Mouse (Mus musculus) ZHBTc4 (cell line): ENCODE measurements around the gene Myof.

Experiments used
- DNase-seq: peaks from one replicate; pipeline ENCODE4 v3.0.0-alpha.2; 2011; ENCODE audit warnings: low read depth, low spot score

Gene Myof

DNA sequence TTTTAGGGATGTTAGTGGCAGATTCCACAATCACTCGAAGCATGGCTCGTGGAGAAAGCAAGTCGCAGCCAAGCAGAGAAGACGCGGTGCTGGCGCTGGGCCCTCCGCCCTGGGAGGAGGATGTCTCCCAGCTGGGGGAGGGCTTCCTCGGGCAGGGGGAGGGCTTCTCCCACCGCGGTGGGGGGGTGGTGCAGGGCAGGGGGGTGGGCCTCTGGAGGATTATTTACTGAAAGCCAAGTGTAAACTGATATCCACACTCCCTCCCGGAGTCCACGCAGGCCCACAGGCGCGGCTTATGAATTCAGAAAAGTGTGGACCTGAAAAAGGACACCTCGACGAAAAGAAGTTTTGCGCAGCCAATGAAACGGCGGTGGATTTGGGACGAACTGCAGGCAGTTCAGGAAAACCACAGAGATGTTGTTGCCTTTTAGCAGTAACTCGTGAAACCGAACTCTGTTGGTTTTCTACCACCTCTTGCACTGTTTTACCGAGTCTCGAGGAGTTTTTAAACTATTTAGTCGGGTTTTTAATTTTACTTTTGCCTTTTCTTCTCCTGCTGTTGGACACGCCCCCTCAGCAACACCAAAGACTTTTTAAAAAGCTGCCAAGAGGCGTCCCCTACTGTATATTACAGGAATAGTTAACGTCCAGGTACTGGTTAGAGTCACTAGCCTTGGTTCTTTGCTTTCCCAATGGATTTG is at the start of gene Myof:
TSS of gene Myof (minus strand) at position 297 of the 701 bp plus-strand sequence.
- peak; percentile 65 for DNase-seq

DNA sequence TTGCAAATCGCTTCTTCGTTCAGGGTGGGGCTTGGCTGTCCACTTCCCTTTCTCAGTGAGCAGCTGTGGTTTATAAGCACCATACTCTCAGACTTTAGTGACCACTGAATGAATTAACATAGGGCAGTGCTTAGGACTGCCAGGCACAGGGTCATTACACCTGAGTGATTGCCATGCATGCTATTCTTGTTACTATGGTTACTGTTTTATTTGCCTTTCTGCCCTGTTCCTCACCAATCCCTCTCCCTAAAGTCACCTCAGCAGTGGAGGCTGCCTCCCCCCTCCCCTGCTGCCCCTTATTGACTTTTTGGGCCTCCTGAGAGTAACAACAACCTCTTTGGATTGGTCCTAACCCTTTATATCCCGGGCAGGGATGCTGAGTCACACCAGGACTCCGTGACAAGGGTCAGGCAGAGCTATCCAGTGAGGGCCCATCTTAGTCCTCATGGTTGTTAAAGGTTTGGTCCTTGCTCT is 48.2 kb upstream of the Myof start:
- DNase-seq = no peak

DNA sequence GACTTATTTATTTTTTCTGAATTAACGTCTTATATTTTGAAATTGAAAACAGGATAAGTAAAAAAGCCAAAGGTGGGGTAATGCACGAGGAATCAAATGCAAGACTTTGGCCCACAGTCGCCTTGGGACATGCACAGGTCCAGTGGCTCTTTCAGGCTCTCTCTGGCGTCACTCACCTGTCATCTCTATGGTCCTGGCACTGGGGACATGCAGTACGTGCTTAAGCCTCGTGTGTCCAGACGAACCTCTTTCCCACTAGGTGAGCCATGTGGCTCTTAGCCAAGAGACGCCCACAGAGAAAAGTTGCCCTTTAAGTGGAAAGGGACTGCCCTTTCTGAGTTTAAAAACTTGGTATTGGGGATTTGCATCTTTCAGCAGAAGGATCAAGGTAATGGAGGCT is 46.0 kb upstream of the Myof start:
- no peak for DNase-seq

DNA sequence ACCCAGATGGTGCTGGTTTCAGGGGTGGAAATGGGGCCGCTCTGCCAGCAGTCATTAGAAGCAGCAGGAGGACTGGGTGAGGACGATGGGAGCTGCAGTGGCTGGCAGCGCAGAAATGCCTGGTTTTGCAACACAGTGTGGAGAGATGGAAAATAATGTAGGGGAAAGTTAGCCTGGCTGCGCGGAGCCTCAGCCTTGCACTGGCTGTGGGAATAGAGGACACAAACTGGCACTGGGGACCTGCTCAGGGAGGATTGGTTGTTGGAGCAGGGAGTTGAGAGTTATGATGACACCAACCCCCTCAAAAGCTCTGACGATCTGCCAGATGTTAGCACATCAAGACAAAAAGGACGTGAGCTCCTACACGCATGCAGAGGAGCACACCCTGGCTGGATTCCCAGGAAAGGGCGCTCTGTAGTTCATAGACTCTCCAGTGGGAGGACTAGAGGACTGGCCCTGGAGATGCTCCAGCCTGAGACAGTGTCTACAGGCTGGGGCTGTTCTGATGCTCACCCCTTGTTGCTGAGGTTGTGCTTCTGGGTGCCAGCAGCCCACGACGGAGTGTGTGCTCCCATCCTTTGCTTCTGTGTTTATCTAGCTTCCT is 43.7 kb upstream of the Myof start:
- peak; percentile 77 for DNase-seq

DNA sequence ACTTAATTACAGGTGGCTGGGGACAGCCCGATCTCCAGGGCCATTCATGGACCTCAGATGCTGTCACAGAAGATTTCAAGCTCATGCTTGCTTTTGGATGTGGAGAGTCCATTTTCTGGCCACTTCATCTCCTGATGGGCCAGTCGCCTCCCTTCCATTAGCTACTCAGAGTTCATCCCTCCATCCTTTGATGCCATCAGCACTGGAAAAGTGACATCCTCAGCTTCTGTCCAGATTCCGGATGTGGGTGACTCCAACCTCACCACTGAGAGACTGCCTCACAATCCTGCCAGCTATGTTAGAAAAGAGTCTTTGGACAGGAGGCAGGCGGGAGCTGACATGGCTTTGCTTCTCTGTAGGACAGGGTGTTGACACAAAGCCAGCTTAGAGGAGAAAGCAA is 42.5 kb upstream of the Myof start:
- DNase-seq = no peak

DNA sequence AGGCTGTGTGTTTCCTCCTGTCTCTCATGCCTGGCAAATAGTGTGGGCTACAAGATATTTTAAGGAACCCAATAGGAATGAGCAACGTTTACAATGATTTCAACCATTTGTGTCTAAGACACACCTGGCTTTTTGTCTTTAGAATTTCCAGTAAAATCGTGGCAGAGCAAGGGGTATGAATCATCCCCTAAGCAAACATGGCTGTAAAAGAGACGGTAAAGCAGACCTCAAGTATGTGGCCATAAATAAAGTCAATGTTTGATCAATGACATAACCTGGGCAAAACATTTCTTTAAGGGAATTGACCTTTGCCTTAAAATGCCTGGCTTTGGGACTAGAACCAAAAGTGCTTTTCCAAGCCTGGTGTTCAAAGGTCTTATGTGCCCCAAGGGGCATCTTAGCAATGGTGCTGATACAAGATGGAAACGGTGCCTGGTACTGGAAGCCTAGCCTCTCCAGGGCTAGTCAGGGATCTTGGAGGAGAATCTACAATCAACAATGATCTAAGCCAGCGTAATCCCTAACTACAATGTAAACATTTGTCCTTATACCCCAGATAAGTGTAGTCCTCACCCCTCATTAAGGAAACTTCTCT is 39.7 kb upstream of the Myof start:
- no peak for DNase-seq

DNA sequence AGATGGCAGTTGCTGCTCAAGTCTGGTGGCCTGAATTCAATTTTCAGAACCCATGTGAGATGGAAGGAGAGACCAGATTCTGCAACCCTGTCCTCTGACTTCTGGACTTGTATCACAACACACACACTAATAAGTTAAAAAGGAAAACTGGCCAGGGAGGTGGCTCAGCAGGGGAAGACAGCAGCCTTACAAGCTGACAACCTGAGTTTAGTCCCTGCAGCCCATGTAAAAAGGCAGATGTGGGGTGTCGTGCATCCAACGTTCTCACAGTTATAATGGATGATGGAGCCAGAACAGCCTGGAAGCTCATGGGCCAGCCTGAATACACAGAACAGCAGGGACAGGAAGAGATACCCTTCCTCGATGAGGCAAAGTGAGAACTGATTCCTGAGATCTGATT is 38.0 kb upstream of the Myof start:
- no peak for DNase-seq

DNA sequence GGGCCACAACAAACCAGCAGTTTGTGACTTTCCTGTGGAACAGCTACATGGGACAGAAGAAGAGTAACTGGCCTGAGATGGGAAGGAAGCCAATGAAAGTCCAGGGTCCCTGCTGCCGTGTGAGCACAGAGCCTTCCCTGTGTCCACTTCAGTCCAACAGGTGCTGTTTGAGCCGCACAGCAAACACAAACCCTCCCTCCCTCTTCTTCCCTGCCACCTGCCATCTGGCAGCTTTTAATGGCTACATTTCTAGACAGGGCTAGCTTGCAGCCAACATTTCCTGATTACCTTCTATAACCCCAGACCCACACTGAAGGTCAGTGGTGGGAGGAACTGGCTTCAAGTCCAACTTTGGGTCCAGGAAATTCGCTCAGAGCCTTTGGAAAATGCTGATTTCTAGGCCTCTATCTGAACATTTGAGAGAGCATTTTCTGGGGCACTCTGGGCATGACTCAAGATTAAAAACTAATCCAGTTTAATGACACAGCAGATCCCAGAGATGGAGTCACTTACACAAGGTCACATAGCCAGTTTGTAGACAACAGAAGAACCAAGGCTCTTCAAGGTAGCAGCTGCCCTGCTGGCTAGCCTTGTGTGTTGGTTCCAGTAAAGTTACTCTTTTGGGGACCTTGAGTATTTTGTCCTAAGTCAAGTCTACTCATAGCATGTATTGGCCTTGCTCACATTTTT is 34.6 kb upstream of the Myof start:
- DNase-seq = no peak

DNA sequence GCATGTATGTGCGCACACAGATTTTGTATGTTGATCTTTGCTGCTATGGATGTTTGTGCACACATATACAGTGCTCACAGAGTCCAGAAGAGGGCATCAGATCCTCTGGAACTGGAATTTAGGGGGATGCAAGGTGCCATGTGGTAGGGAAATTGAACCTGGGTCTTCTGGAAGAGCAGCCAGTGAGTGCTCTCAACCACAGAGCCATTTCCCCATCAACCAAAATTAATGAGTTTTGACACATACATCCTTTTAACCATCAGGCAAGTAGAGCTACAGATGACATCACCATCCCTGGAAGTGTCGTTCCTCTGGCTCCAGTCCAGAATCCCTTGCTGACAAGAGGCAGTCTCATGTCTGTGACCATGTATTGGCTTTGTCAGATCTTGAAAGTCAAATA is 32.9 kb upstream of the Myof start:
- peak; percentile 43 for DNase-seq

DNA sequence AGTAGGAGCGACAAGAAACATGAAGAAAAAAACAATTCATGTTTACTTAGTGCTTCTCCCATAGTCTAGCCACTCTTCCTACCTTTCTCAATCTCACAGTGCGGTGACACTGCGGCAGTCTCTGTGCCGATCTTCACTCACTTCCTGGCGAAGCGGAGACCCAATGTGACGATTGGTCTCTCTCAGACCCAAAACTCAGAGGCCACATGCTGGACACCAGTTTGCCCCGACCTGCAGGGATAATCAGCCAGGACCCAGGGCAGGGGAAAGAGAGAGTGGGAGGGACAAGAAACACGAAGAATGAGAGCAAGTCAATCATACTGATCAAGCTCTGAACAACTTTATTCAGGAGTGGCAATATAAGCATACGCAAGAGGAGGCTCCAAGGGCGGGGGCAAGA is 31.7 kb upstream of the Myof start:
- no peak for DNase-seq

DNA sequence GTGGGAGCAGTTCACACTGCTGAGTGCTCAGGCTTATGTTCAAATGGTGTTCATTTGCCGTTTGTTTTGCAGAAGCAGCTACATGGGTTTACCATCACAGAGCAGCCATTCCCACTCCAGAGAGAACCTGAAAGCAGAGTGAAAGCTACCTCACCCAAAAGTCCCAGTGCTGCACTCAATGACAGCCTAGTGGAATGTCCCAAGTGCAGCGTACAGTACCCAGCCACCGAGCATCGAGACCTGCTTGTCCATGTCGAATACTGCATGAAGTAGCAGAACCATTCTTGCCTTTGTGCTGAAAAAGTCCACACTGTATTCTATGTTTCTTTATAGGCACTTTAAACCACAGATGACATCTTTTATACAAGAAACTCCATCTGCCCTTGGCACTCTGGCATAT is 29.8 kb upstream of the Myof start:
- DNase-seq = no peak

DNA sequence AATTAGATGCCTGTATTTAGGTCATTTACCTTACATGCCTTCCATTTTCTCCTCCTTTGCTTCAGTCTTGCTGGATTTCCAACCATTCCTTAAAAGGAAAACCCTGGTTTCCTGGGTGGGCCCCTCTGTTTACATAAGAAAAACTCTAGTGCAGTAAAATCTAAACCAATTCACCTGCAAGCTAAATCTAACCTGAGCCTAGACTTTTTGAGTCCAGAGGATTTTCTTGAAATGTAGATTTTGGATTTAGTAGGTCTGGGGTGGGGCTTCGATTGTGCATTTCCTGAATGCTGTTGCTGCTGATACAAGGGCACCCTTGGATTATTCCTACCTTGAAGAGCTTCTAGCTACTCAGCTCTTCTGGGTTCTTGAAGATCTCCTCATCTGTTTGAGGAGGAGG is 20.7 kb upstream of the Myof start:
- peak; percentile 83 for DNase-seq

DNA sequence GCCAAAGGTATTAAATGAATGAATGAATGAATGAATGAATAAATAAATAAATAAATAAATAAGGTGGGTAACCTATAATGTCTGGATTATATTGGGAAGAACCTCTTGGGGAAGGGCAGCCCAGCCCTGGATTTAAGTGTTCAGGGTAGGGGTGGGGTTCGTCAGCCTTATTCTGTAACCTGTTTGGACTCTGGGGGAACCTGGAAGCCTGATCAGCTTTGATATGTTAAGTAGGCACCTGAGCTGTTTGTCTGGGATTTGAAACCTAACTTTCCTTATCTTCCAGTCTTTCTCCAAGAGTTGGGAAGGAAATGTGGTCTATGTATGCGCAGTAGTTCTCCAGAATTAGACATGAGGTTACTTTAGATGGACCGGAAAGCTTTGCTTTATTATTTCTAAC is 19.8 kb upstream of the Myof start:
- DNase-seq = peak; percentile 38

DNA sequence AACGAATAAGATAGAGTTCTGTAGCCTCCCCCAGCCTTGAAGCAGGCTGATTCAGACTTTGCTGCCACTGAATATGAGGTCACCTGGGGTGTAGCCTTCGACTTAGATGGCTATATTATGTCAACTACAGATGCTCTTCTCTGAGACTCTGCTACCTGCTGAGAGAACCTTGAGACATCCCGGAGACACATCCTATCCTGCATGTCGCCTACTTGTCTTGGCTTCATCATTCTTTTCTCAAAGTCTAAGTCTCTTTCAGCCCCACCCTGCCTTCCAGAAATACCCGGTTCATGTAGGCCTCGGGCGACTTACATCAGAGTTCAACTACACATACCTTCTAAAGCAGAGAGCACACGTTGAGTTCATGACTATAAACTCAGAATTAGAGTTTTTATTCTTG is 13.6 kb upstream of the Myof start:
- DNase-seq = peak; percentile 71

DNA sequence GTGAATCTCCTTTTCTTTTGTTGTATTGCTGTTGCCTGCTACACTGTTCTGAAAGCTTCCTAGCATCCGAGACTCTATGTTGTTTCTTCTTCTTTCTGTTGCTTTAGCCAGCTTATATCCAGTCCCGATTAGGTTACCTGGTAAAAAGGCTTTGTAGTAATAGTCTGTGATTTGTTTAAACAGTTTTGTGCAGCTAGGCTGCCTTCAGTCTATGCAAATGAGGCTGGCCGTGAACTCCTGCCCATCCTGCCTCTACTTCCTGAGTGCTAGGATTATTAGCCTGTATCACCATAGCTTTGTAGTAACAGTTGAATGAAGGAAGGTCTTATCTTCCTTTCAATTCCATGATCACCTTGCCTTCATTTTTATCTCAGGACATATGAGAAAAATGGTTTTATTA is 12.9 kb upstream of the Myof start:
- no peak for DNase-seq

DNA sequence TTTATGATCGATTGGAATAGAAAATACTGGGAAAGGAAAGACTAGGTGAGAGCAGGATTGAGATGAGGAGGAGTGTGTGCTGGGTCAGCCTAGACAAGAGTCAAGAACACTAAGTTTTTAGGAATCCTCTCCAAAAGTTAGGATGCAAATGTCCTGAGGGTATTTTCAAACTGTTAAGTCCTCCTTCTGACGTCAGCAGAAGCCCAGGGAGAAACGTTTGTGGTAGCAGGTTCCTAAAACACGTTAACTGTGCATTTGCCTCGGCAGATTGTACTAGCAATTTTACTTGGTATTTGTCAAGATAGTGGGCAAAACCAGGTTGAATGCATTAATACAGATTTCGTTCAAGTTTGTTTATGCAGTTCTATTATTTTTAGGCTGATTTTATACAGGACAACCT is 12.4 kb upstream of the Myof start:
- DNase-seq = no peak

DNA sequence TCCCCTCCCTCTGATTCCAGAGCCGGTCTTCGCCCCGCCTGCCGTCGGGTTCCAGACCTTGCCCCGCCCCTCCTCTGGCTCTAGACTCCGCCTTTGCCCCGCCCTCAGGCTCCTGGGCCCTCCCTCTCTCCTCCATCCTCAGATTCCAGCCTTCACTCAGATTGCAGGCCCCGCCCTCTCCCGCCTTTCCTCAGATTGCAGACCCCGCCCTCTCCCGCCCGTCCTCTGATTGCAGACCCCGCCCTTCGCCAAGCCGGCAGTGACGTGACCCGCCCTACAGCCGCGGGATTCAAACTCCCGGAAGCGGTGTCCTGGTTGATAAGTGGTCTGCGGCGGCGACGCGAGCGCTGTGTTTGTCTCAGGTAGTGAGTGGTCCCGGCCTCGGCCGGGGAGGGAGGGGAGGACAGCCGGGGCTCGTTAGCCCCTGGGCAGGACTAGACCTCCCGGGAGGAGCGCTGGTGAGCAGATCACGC is 11.4 kb upstream of the Myof start, which contains the start of gene Cep55:
TSS of gene Cep55 (plus strand) at position 292 of the 473 bp plus-strand sequence.
- peak; percentile 99 for DNase-seq

DNA sequence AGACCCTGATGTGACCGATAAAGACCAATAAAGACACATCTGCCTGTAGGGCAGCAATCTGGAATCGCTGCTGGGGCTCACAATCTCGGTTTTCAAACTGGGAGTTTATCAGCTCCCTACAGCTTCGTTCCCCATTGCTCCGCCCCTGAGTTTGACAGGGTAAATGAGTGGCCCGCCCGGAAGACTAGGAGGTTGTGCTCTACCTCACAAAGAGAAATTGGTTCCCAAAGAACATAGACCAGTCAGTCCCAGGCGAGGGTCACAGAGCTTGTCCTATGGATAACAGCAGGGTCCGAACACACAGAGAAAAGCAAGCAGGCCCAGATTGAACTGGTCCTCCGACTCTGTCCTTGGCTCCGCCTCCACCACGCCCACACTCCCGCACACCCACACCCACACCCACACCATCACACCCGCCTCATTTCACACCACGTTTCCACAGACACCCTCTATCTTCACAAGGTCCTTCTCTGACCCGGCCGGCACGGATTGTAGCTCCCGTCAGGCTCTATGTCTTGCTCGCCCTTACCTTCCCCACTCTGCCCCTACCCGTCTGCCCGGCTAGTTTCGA is 10.9 kb upstream of the Myof start:
- DNase-seq = peak; percentile 95

DNA sequence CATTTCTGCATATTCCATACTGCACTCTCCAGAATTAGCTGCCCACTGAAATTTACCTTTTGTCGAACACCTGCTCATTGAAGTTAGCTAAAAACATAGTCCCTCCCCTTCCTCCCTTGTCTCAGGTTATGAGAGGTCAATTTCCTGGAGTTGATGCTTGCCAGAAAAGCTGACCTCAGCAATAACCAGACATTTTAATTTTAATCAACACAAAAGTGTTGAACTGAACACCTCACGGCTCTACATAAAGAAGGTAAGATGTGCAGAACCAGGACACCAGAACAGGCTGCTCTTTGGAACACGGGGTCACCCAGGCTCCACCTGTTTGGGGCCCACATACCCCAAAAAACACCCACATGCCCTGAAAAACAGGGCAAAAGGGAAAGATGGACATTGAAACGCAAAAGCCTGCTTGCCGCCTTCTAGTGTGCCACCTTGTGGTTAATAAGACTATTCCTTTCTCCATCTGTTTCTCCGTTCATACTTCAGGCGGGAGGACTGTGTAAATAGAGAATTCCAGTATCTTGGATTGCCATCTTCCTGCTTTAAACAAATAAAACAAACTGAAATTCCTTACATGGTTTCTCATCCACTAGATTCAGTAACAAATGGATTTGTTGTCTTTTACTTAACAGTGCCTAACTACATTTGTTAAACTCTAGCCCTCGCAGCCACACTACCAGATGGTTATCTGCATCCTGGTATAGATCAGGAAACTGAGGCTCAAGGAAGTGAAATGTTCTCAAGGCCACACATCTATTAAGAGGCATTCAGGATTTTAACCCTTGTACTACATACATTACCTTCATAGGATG is 10.1 kb upstream of the Myof start:
- DNase-seq = peak; percentile 55

DNA sequence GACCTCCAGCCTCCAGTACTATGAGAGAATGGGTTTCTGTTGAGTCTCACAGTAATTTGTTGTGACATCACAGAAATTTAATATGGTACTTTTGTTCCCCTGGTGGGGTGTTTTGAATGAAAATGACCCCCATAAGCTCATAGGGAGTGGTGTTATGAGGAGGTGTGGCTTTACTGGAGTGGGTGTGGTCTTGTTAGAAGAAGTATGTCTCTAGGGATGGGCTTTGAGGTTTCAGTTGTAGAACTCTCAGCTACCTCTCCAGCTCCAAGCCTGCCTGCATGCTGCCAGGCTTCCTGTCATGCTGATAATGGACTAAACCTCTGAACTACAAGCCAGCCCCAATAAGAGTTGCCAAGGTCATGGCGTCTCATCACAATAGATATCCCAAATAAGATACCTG is 6.3 kb upstream of the Myof start:
- peak; percentile 71 for DNase-seq

DNA sequence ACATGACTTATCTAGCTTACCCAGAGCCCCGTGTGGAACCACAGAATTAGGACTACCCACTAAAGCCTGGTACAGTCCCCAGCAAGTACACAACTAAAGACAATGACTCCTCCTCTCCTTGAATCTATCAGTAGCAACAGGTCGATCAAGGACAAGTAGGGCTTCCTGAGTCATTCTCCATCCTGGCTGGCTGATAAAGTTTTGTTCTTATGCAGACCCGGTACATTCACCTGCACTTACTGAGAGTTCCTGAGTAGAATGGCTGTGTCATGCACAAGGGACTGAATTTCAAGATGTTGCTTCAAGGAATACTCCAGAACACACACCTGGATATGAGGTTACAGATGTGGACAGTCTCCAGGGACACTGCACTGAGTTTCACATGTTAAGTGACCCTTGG is 1.8 kb upstream of the Myof start:
- DNase-seq = peak; percentile 67
